Mouse (Mus musculus): Measurements from ENCODE around the gene Pde4d. TPM values are rescaled to one million over a fixed set of nuclear protein-coding genes. Genes with fewer than 3 reads are reported as not detected.

Pde4d gene
- polyA plus RNA-seq, 1 experiment: not detected

- Histone ChIP-seq H3K27ac (ENCODE audit: insufficient read depth, low read depth, low read length) (no peak overlapping the region), H3K4me3 (ENCODE audit: insufficient read depth, low read depth, low read length) (no peak overlapping the region), H3K4me1 (ENCODE audit: control insufficient read depth, insufficient read depth, low read length) (no peaks in the 10 kb centered on the region)
- 84% methylated on average over 2 of the region's 2 CpGs for WGBS
- TF ChIP-seq POLR2A (IDR thresholded peaks at IDR 0.05; ENCODE audit: insufficient read depth, low read depth, low read length): no peak
- TF ChIP-seq CTCF (IDR thresholded peaks at IDR 0.05; ENCODE audit: insufficient read depth, low read depth, low read length): no peak
Observed at GRCm38 (mm10) chr13:109841140-109841822, 1391.5 kb downstream of the Pde4d start.

GRCm38 (mm10) chr13:109842982-109843381 is 1393.2 kb downstream of the Pde4d start:
- H3K4me1 ChIP-seq (ENCODE audit: control insufficient read depth, insufficient read depth, low read length): no peaks in the 10 kb centered on the region
- no peak overlapping the region for H3K27ac ChIP-seq (ENCODE audit: insufficient read depth, low read depth, low read length)
- H3K4me3 ChIP-seq (ENCODE audit: insufficient read depth, low read depth, low read length): no peak overlapping the region
- WGBS: 92% methylated on average over 2 of the region's 2 CpGs
- TF ChIP-seq CTCF (IDR thresholded peaks at IDR 0.05; ENCODE audit: insufficient read depth, low read depth, low read length): no peak
- no peak for TF ChIP-seq POLR2A (IDR thresholded peaks at IDR 0.05; ENCODE audit: insufficient read depth, low read depth, low read length)

GRCm38 (mm10) chr13:109844828-109845227 is 1395.1 kb downstream of the Pde4d start:
- no peak overlapping the region for H3K27ac ChIP-seq (ENCODE audit: insufficient read depth, low read depth, low read length)
- TF ChIP-seq POLR2A (IDR thresholded peaks at IDR 0.05; ENCODE audit: insufficient read depth, low read depth, low read length) (no peak), CTCF (IDR thresholded peaks at IDR 0.05; ENCODE audit: insufficient read depth, low read depth, low read length) (no peak)
- H3K4me3 ChIP-seq (ENCODE audit: insufficient read depth, low read depth, low read length): no peak overlapping the region
- WGBS: 92% methylated on average over 6 of the region's 6 CpGs
- H3K4me1 ChIP-seq (ENCODE audit: control insufficient read depth, insufficient read depth, low read length): no peaks in the 10 kb centered on the region

- Histone ChIP-seq H3K4me3 (ENCODE audit: insufficient read depth, low read depth, low read length) (no peak overlapping the region), H3K27ac (ENCODE audit: insufficient read depth, low read depth, low read length) (no peak overlapping the region), H3K4me1 (ENCODE audit: control insufficient read depth, insufficient read depth, low read length) (no peaks in the 10 kb centered on the region)
- WGBS: 50% methylated on average over 1 of the region's 1 CpGs
- TF ChIP-seq POLR2A (IDR thresholded peaks at IDR 0.05; ENCODE audit: insufficient read depth, low read depth, low read length) (no peak), CTCF (IDR thresholded peaks at IDR 0.05; ENCODE audit: insufficient read depth, low read depth, low read length) (no peak)
Observed at GRCm38 (mm10) chr13:109863826-109864225, 1414.1 kb downstream of the Pde4d start.

GRCm38 (mm10) chr13:109864311-109864710 is 1414.6 kb downstream of the Pde4d start:
- no peak overlapping the region for H3K4me3 ChIP-seq (ENCODE audit: insufficient read depth, low read depth, low read length)
- 87% methylated on average over 6 of the region's 6 CpGs for WGBS
- H3K4me1 ChIP-seq (ENCODE audit: control insufficient read depth, insufficient read depth, low read length): no peaks in the 10 kb centered on the region
- no peak for TF ChIP-seq CTCF (IDR thresholded peaks at IDR 0.05; ENCODE audit: insufficient read depth, low read depth, low read length)
- no peak for TF ChIP-seq POLR2A (IDR thresholded peaks at IDR 0.05; ENCODE audit: insufficient read depth, low read depth, low read length)
- H3K27ac ChIP-seq (ENCODE audit: insufficient read depth, low read depth, low read length): no peak overlapping the region

- Histone ChIP-seq H3K4me1 (ENCODE audit: control insufficient read depth, insufficient read depth, low read length) (no peaks in the 10 kb centered on the region), H3K27ac (ENCODE audit: insufficient read depth, low read depth, low read length) (no peak overlapping the region), H3K4me3 (ENCODE audit: insufficient read depth, low read depth, low read length) (no peak overlapping the region)
- WGBS: 70% methylated on average over 8 of the region's 8 CpGs
- no peak for TF ChIP-seq POLR2A (IDR thresholded peaks at IDR 0.05; ENCODE audit: insufficient read depth, low read depth, low read length)
- TF ChIP-seq CTCF (IDR thresholded peaks at IDR 0.05; ENCODE audit: insufficient read depth, low read depth, low read length): no peak
Observed at GRCm38 (mm10) chr13:109880392-109880791, 1430.6 kb downstream of the Pde4d start.

- no peak overlapping the region for H3K4me3 ChIP-seq (ENCODE audit: insufficient read depth, low read depth, low read length)
- no peak for TF ChIP-seq CTCF (IDR thresholded peaks at IDR 0.05; ENCODE audit: insufficient read depth, low read depth, low read length)
- TF ChIP-seq POLR2A (IDR thresholded peaks at IDR 0.05; ENCODE audit: insufficient read depth, low read depth, low read length): no peak
- H3K4me1 ChIP-seq (ENCODE audit: control insufficient read depth, insufficient read depth, low read length): no peaks in the 10 kb centered on the region
- WGBS: 78% methylated on average over 11 of the region's 11 CpGs
- H3K27ac ChIP-seq (ENCODE audit: insufficient read depth, low read depth, low read length): no peak overlapping the region
Observed at GRCm38 (mm10) chr13:109881161-109881857, 1431.6 kb downstream of the Pde4d start.

- Histone ChIP-seq H3K27ac (ENCODE audit: insufficient read depth, low read depth, low read length) (no peak overlapping the region), H3K4me1 (ENCODE audit: control insufficient read depth, insufficient read depth, low read length) (no peaks in the 10 kb centered on the region), H3K4me3 (ENCODE audit: insufficient read depth, low read depth, low read length) (no peak overlapping the region)
- WGBS: 61% methylated on average over 5 of the region's 5 CpGs
- TF ChIP-seq POLR2A (IDR thresholded peaks at IDR 0.05; ENCODE audit: insufficient read depth, low read depth, low read length): no peak
- no peak for TF ChIP-seq CTCF (IDR thresholded peaks at IDR 0.05; ENCODE audit: insufficient read depth, low read depth, low read length)
Observed at GRCm38 (mm10) chr13:109883636-109884035, 1433.9 kb downstream of the Pde4d start.

GRCm38 (mm10) chr13:109884812-109885211 is 1435.1 kb downstream of the Pde4d start:
- no peak overlapping the region for H3K4me3 ChIP-seq (ENCODE audit: insufficient read depth, low read depth, low read length)
- 66% methylated on average over 7 of the region's 7 CpGs for WGBS
- H3K27ac ChIP-seq (ENCODE audit: insufficient read depth, low read depth, low read length): no peak overlapping the region
- TF ChIP-seq POLR2A (IDR thresholded peaks at IDR 0.05; ENCODE audit: insufficient read depth, low read depth, low read length) (no peak), CTCF (IDR thresholded peaks at IDR 0.05; ENCODE audit: insufficient read depth, low read depth, low read length) (no peak)
- no peaks in the 10 kb centered on the region for H3K4me1 ChIP-seq (ENCODE audit: control insufficient read depth, insufficient read depth, low read length)
